Mouse (Mus musculus) intestine, embryonic 16.5 days (tissue): ENCODE measurements at regions not wholly inside any gene's neighbourhood (a gene's known extent, or its start where the extent isn't known, plus 50 kb on each side); places are given as distances from the start of the nearest gene placed in this dataset.

Experiments
- ATAC-seq: fragments of 200-750 bp; cut with Nextera tagmentation; 2 replicates; pipeline ENCODE4 v1.8.0; 2017; ENCODE audit warnings: moderate TSS enrichment, moderate library complexity
- H3K27ac ChIP-seq: fragments of 300-500 bp; sonication (generic); 2 replicates; pipeline ENCODE4 v1.5.1; 2014; ENCODE audit warnings: mild to moderate bottlenecking, low read length
- H3K27me3 ChIP-seq: fragments of 300-500 bp; sonication (generic); replicated peaks from 2 replicates; pipeline ENCODE4 v1.6.1; 2014; ENCODE audit warnings: low read length, control low read depth, mixed read lengths; ENCODE audit not compliant: control insufficient read depth, insufficient read depth
- H3K36me3 ChIP-seq: fragments of 300-500 bp; sonication (generic); 2 replicates; pipeline ENCODE4 v1.6.1; 2014; ENCODE audit warnings: low read length, control low read depth; ENCODE audit not compliant: control insufficient read depth, insufficient read depth
- H3K4me1 ChIP-seq: fragments of 300-500 bp; sonication (generic); 2 replicates; pipeline ENCODE4 v1.6.1; 2014; ENCODE audit warnings: low read length, control low read depth, mixed read lengths; ENCODE audit not compliant: control insufficient read depth, insufficient read depth
- H3K4me2 ChIP-seq: fragments of 300-500 bp; sonication (generic); 2 replicates; pipeline ENCODE4 v1.6.1; 2014; ENCODE audit warnings: low read depth, low read length, control low read depth
- H3K4me3 ChIP-seq: fragments of 300-500 bp; sonication (generic); 2 replicates; pipeline ENCODE4 v1.5.1; 2014; ENCODE audit warnings: mild to moderate bottlenecking, low read length
- H3K9ac ChIP-seq: fragments of 300-500 bp; sonication (generic); 2 replicates; pipeline ENCODE4 v1.6.1; 2014; ENCODE audit warnings: low read depth, low read length
- H3K9me3 ChIP-seq: fragments of 300-500 bp; sonication (generic); 2 replicates; pipeline ENCODE4 v1.6.1; 2016; ENCODE audit warnings: low read length, control low read depth; ENCODE audit not compliant: control insufficient read depth
- WGBS: fragments of 180-500 bp; shearing (Covaris S2); extraction: QIAGEN DNeasy Blood & Tissue Kit; methylation state at CpG from one replicate; pipeline ENCODE4 v1.1.7; 2014; 5-methylcytosine and 5-hydroxymethylcytosine counted together

DNA sequence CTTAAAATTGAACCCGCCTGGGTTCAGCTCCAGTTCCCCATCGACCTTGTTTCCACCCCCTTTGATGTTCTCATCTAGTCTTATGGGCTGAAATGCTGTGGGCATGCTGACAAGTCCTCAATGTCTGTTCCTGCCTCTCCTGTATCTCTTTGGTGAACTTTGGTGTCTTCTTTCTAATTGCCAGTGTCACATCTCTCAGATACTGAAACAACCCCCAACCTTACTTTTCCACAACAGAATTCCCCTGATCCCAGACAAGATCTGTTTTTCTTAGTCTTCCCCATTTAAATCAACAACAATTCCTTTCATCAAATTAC lies 303.5 kb downstream of the Plpp3 start:
- H3K4me2 ChIP-seq, result no peak overlapping the region
- no peaks in the 10 kb centered on the region for H3K27me3 ChIP-seq
- H3K9ac ChIP-seq, result no peak overlapping the region
- no peaks in the 10 kb centered on the region; the same call in 1 of the 2 replicates for H3K4me1 ChIP-seq
- no peak overlapping the region for H3K27ac ChIP-seq
- H3K4me3 ChIP-seq, result no peak overlapping the region
- no peak for ATAC-seq
- no peaks in the 10 kb centered on the region for H3K9me3 ChIP-seq
- H3K36me3 ChIP-seq, result no peaks in the 10 kb centered on the region
- WGBS, result 58% methylated on average over 2 of the region's 2 CpGs

DNA sequence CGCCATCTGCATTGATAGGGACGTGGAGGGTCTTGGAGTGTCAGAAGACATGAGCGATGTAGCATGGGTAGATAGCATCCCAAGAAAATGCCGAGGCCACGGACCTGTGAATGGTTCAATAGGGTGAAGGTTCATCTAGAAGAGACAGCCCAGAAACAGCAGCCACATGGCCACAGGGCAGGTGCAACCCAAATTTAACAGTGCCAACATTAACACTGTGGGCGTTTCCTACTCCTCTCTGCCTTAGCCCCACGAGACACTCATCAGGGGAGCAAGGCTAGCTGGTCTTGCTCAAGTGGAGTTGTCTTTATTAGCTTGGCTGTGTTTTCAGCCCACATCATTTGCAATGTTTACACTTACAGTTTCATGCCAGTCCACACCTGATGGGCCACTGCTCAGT lies 310.7 kb downstream of the Plpp3 start:
- no peak for ATAC-seq

DNA sequence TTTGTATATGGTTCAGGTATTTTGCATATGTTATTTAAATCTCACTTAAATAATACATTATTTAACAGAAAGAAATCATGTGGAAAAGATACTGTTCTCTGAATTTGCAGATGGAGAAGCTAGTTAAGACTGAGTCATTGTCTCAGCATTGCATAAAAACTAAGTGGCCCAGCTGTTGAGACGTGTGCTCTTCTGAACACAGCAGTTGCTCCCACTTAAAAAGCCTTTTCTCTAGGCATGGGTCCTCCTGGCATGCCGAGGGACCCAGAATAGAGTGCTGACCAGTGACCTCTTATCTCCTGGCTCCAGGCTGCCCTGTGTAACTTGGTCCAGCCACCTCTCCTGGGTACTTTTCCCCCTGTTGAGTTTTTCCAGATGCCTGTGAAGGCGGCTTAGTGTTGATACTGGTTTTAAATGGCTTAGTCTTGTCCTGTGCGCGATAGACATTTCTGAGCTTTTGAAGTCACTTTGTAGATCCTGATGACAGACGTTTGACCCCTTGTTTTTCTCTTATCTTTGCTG lies 312.2 kb downstream of the Plpp3 start:
- Histone ChIP-seq H3K4me1 (no peaks in the 10 kb centered on the region), H3K9ac (no peak overlapping the region), H3K27ac (no peak overlapping the region), H3K27me3 (no peaks in the 10 kb centered on the region), H3K4me2 (no peak overlapping the region), H3K36me3 (no peaks in the 10 kb centered on the region), H3K4me3 (no peak overlapping the region), H3K9me3 (no peaks in the 10 kb centered on the region)
- WGBS, result 58% methylated on average over 6 of the region's 6 CpGs
- no peak for ATAC-seq

More for the DNA sequence above, 310.7 kb downstream of the Plpp3 start:
- Histone ChIP-seq H3K36me3 (no peaks in the 10 kb centered on the region), H3K9me3 (no peaks in the 10 kb centered on the region), H3K4me1 (no peaks in the 10 kb centered on the region), H3K9ac (no peak overlapping the region), H3K27me3 (no peaks in the 10 kb centered on the region), H3K4me2 (no peak overlapping the region), H3K4me3 (no peak overlapping the region), H3K27ac (no peak overlapping the region)
- 90% methylated on average over 7 of the region's 7 CpGs for WGBS

DNA sequence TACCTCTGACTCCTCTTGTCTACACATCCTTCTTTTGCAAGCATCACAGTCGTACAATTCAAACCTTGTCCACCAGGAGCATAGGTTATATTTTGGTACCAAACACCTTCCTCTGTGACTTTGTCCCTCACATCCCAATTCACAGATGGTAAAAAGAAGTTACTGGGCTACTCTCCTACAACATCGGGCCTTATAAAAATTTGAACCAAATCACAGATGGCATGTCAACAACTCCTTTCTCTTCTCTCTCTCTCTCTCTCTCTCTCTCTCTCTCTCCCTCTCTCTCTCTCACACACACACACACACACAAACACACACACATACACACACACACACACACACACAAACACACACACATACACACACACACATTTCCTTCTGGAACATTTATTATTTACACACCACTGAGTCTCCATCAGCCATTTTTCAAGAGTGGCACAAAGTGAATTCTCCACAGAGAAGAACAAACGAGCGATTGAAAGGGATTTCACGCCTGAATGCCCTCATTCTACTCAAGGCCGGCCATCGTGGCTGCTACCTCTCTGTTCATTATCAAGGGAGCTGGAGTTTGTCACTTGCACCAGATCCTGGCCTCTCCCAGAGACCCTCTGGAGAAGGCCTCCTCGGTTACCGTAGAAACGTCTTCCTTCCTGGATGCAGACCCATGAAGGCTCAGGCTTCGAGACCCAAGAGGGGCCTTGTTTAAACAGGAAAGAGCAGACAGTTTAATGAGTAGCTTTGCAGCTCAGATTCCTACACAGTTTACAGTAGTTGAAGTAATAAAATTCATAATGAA lies 314.7 kb upstream of the Gm12728 start:
- H3K4me2 ChIP-seq, result no peak overlapping the region
- no peaks in the 10 kb centered on the region for H3K9me3 ChIP-seq
- no peak overlapping the region for H3K4me3 ChIP-seq
- 34% methylated on average over 11 of the region's 11 CpGs for WGBS
- no peaks in the 10 kb centered on the region for H3K4me1 ChIP-seq
- H3K27ac ChIP-seq, result no peak overlapping the region
- no peak for ATAC-seq
- no peak overlapping the region for H3K9ac ChIP-seq
- no peaks in the 10 kb centered on the region for H3K27me3 ChIP-seq
- no peaks in the 10 kb centered on the region for H3K36me3 ChIP-seq

- no peaks in the 10 kb centered on the region for H3K36me3 ChIP-seq
- no peaks in the 10 kb centered on the region for H3K9me3 ChIP-seq
- H3K4me1 ChIP-seq, result no peaks in the 10 kb centered on the region
- no peak overlapping the region for H3K27ac ChIP-seq
- WGBS, result 86% methylated on average over 4 of the region's 4 CpGs
- H3K4me3 ChIP-seq, result no peak overlapping the region
- H3K4me2 ChIP-seq, result no peak overlapping the region
- no peak overlapping the region for H3K9ac ChIP-seq
- H3K27me3 ChIP-seq, result no peaks in the 10 kb centered on the region
- no peak for ATAC-seq
Observed at GRCm38 (mm10) chr4:105476332-105476731, 313.3 kb upstream of the Gm12728 start.

DNA sequence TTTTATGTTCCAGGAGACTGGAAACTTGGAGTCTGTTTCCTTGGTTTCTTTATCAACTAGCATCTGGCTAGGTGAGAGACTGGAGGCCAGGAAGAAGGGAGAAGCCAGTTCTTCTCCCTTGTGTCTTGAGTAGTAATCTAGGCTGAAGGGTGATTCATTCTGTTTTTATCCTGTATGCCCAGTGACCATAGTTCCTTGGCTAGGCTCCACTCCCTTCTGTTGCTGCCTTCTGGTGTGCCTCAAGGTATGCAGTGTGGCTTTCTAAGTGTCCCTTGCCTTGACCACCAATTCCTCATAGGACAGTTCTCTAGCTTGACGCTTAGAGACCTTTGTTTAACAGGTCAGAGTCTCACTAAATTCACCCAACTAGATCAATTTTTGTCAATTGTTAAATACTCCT lies 303.3 kb upstream of the Gm12728 start:
- Histone ChIP-seq H3K27ac (no peak overlapping the region), H3K27me3 (no peaks in the 10 kb centered on the region), H3K4me3 (no peak overlapping the region), H3K9ac (no peak overlapping the region), H3K4me1 (no peaks in the 10 kb centered on the region), H3K36me3 (no peaks in the 10 kb centered on the region), H3K9me3 (no peaks in the 10 kb centered on the region), H3K4me2 (no peak overlapping the region)
- WGBS, result 87% methylated on average over 1 of the region's 1 CpGs
- ATAC-seq, result no peak

DNA sequence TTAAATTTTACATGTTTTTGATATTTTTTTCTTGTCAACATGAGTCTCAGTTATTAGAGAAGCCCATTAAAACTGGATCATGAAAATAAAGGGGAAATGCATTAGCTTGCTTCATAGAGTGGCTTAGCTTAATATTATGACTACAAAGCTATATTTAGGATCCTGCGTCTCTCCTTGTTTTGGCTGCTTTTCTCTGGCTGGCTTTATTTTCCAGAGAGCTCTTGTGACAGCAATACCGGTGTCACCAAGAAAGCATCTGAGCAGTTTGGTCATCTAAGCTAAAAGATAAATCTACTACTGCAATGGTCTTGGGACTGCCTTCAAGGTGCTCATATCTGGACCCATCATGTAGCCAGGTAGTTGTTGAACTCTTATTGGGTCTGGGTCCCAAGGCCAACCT lies 293.5 kb upstream of the Gm12728 start:
- H3K9me3 ChIP-seq, result no peaks in the 10 kb centered on the region
- no peak overlapping the region for H3K9ac ChIP-seq
- no peak overlapping the region for H3K4me3 ChIP-seq
- no peak overlapping the region for H3K27ac ChIP-seq
- no peak overlapping the region for H3K4me2 ChIP-seq
- no peaks in the 10 kb centered on the region for H3K4me1 ChIP-seq
- no peaks in the 10 kb centered on the region for H3K36me3 ChIP-seq
- ATAC-seq, result no peak
- no peaks in the 10 kb centered on the region for H3K27me3 ChIP-seq
- WGBS, result 87% methylated on average over 2 of the region's 2 CpGs

- no peak for ATAC-seq
- Histone ChIP-seq H3K9ac (no peak overlapping the region), H3K4me2 (no peak overlapping the region), H3K27me3 (no peaks in the 10 kb centered on the region), H3K9me3 (no peaks in the 10 kb centered on the region), H3K4me3 (no peak overlapping the region), H3K36me3 (no peaks in the 10 kb centered on the region), H3K4me1 (no peaks in the 10 kb centered on the region), H3K27ac (no peak overlapping the region)
- WGBS, result 62% methylated on average over 2 of the region's 2 CpGs
Observed at GRCm38 (mm10) chr4:105506190-105506589, 283.5 kb upstream of the Gm12728 start.

DNA sequence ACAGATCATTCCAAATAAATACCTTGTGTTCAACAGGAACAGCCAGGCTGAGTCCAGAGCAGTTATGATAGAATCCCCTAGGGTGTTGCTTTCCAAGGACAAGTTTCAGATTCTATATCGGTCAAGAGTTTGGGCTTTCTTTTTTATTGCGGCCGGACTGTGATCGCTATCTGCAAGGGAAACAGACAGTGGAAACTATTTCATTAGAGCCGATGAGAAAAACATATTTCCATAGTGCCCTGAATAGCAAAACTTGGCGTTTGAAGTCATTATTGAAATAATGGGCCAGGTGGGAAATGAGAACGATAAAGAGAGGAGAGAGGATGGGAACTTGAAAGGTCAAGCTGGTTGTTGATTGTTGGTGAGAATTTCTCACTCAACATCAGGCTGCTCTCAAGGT lies 282.4 kb upstream of the Gm12728 start:
- Histone ChIP-seq H3K4me1 (no peaks in the 10 kb centered on the region), H3K36me3 (no peaks in the 10 kb centered on the region), H3K27ac (no peak overlapping the region), H3K4me3 (no peak overlapping the region), H3K27me3 (no peaks in the 10 kb centered on the region), H3K4me2 (no peak overlapping the region), H3K9me3 (no peaks in the 10 kb centered on the region), H3K9ac (no peak overlapping the region)
- WGBS, result 79% methylated on average over 7 of the region's 7 CpGs
- no peak for ATAC-seq

- no peak for ATAC-seq
- 87% methylated on average over 3 of the region's 3 CpGs for WGBS
- no peaks in the 10 kb centered on the region for H3K27me3 ChIP-seq
- H3K4me1 ChIP-seq, result no peaks in the 10 kb centered on the region
- no peak overlapping the region for H3K27ac ChIP-seq
- H3K9ac ChIP-seq, result no peak overlapping the region
- H3K4me2 ChIP-seq, result no peak overlapping the region
- H3K4me3 ChIP-seq, result no peak overlapping the region
- no peaks in the 10 kb centered on the region for H3K36me3 ChIP-seq
- no peaks in the 10 kb centered on the region for H3K9me3 ChIP-seq
Observed at GRCm38 (mm10) chr4:105509091-105509490, 280.6 kb upstream of the Gm12728 start.
